Mouse (Mus musculus): ENCODE results near the gene Atp10b.
"Not testable (repeated sequence)": the region's sequence is repeated elsewhere in the genome, so short reads cannot be mapped to it uniquely, and the experiment has no call there.

Atp10b gene

DNA sequence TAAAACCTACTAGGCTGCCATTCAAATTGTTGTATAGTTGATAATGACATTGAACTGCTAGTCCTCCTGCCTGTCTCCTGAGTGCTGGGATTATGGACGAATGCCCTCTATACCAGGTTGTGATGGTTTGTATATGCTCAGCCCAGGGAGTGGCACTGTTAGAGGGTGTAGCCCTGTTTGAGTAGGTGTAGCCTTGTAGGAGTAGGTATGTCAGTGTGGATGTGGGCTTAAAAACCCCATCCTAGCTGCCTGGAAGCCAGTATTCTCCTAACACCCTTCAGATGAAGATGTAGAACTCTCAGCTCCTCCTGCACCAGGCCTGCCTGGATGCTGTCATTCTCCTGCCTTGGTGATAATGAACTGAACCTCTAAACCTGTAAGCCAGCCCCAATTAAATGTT lies at the start of gene Atp10b:
TSS of gene Atp10b (plus strand) at position 301 of the 400 bp plus-strand sequence.
- no peak for DNase-seq

DNA sequence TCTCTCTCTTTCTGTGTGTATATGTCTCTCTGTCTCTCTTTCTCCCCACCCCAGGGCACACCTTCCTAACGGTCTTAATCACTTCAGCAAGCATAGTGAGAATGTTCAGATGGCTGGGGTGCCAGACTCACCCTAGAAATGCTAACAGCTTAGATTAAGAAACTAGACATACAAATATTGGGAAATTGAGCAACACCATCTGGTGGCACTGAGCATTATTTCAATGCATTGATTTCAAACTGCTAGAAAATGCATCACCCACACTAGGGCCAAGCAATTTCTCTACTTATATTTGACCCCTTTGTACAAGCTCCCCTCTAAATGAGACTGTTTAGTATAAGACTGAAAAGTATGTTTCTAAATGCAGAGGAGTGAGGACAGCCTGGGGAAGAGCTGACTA lies 48.3 kb upstream of the Atp10b start:
- DNase-seq: no peak

DNA sequence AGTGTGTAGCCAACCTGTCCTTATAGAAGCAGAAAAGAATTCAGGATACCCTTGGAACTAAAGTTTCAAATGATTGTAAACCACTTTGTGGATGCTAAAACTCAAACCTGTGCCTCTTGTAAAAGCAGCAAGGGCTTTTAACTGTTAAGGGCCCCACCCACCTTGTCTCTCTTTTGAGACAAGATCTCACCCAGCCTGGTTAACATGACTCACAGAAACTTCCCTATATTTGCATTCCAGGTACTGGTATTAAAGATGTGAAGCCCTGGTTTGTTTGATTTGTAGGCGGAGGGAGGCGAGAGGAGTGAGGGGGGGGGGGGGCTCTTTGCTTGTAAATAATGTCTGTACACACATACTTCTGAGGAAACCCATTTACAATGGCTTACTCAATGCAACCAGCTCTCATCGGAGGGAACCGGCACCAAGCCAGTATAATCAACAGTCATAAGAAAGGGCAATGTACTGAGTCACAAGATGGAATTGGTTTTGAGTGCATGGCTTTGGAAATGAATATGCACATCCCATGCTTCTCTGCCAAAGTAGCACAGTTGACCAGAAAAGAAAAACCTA lies 23.7 kb upstream of the Atp10b start:
- DNase-seq: no peak

DNA sequence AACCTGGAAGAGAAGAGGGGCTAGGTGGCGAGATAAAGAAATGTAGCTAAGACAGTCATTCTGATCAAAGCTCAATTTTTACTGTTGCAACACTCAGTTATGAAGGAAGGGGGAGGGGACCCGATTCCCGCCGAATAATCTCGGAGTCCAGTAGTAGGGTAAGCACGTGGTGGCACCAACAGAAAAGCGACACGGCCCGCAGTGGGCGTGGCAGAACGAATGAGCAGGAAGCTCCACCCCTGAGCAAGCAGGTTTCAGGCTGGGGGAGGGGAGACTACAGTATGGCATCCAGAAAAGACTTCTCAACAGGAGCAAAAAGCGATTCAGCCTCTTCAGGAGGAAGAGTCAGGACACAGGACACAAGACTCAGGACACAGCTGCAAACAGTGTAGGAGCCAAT lies 23.1 kb upstream of the Atp10b start:
- DNase-seq: not testable (repeated sequence)

DNA sequence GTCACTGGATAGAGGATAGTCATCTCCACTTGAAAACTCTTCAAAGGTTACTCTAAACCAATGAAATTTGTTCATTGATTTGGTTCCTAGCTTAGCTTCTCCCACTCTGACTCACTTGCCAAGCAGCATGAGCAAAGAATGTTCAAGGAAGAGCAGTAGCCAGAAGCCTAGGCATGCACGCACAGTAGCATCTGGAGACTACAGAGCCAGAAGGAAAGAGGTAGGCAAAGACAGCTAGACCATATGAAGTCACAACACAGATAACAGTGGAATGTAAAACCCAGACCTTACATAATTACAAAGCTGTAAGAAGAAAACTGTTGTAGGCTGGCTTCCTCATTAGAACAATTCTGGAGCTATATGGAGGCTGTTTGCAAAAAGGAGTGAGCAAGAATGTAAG lies 8.4 kb upstream of the Atp10b start:
- DNase-seq: no peak

DNA sequence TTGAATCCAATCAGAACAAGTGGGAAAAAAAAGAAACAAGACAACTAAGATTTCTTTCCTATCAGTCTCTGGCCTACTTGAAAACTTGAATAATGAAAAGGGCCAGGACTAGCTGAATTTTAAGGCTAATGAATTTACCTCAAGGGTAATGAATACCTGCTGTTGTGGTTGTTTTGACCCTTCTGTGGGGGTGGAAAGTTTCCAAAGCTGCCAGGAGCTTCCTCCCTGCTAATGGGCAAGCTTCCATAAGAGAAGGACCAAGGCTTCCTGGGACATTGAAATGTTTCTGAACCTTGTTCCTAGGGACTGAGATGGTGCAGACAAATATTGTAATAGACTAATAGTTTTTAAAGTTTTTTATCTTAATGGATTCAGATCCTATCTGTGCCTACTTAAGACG lies 6.9 kb upstream of the Atp10b start:
- DNase-seq: no peak

DNA sequence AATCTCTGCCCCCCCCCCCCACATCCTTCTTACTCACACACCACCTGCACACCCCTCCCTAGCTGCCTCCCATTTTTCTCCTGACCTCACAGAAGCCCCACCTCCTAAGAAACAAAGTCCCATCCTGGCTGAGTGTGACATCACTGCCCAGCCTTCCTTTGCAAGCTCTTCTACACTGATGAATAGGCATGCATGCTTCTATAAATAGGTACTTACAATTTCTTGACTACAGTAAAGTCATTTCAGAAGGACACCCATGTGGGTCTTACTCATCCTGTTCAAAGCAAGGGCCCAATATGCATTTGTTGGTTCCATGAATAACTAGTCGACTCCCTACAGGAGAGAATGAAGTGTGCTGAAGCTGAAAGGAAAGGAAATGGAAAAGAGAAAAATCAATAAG lies 5.5 kb upstream of the Atp10b start:
- DNase-seq: no peak

DNA sequence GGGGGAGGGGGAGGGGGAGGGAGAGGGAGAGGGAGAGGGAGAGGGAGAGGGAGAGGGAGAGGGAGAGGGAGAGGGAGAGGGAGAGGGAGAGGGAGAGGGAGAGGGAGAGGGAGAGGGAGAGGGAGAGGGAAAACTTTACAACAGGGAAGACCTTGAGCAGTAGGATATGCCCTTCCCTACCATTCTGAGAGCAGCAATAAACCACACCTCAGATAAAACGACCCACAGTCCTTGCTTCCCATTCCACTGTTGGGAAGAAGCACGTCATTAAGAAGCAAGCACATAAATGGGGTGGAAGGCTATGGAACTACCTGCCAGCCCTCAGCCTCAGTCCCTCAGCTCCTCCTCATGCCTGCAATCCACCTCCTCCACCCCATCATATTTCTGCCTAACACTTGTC lies 4.8 kb upstream of the Atp10b start:
- DNase-seq: not testable (repeated sequence)

DNA sequence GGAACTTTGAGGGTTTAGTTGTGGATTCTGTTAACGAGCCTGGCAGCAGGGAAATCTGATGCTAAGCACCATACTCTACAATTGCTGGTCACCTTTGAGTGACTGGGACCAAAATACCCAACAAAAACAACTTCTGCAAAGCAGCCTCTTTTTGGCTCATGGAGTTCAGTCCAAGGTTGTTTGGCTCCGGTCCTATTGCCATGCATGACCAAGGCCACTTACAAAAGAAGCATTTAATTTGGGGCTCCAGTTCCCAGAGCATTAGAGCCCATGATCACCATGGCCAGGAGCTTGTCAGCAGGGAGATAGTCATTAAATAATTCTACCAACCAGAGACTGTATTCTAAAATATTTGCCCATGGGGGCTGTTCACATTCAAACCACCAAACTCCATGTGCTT lies 2.3 kb upstream of the Atp10b start:
- DNase-seq: no peak

DNA sequence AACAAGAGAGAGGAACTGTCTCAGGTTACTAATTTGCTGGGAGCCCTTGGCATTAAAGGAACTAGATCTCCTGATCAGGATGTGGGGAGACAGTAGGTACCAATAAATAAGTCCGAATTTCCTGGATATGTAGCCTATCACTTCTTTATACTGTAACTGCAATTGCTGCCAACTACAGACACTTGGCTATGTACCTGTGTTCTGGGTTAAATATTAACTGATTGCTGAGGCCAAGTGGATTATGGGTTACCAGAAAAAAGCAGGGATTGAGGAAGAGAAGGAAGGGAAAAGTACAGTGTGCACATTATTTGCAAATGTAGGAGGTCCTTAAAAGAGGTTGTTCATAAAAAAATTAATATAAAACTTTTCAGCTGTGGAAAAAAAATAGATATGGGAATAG lies 1.3 kb upstream of the Atp10b start:
- DNase-seq: no peak

DNA sequence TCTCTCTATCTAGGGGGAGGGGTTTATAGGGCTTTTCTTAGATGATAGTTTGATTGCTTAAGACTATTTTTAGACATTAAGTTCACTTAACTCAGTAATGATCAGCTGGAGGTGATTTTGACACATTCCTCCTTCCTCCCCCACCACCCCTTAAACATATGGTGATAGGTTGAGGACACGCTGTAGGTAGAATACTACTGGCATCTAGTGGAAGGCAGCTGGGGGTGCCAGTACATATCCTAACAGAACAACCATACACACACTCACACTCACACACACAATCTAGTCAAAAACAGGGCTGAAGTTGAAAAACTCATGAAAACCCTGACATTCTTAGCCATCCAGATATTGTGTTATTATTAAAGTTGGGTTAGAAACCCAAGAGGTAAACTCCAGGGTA lies 5.3 kb downstream of the Atp10b start:
- DNase-seq: no peak

DNA sequence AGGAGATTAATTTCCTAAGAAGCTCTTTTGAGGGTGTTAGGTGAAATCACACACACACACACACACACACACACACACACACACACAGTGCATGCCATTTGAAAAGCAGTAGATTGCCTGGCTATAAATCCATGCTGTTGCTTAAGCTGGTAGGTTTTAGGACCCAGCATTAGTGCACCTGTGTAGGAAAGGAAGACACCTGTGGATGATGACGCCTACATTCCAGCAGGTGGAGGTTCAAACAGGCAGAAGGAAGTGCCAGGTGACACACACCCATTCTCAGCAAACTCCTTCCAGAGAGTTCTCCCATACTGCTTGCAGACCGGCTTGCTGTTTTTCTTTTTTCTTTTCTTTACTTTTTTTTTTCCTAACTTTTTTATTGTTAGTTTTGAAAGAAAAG lies 5.7 kb downstream of the Atp10b start:
- DNase-seq: no peak

DNA sequence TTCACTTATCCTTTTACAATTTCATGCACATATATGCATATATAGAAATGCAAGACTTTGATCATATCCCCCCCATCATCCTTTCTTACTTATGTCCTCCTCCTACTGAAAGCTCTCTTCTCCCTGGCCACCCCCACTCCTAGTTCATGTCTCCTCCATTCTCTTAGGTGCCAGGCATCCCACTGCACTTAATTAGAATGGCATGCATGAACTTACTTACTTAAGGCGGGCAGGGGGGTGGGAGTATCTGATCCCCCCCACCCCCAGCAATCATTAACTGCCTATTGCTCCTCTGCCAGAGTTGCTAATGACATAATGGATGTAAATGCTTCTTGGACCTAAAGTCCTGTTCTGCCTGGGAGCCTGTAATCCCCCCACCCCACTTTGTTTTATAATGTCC lies 9.1 kb downstream of the Atp10b start:
- DNase-seq: no peak

DNA sequence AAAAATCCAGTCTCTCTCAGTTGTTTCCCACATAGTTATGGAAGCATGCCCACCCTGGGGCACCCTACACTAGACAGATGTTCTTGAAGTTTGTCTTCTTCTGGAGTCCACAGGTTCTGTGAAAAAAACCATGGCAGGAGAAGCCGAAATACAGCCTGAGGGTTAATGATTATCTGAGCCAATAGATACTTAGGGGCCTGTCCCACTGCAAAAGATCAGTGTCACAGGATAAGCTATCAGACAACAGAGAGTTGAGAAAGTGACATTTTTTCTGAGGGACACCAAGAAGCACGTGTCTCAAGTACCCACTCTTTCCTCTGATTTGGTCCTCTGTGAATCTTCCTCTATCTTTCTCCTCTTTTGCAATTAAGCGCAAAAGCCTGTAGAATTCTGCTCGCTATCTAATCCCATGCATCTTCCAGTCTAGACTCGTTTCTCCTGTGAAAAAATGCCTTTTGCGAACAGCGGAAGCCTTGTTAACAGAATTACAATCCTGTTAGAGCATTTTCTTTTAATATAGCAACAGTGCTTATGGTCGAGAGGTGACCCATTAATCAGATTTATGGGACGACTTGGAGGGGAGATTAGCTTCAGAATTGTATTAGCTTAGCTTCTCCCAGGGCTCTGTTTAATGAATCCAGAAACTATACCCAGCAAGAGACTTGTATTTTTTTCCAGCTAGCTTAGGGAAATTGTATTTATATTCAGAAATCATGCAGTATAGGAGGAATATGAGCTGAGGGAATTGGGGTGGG lies 10.7 kb downstream of the Atp10b start:
- no peak for DNase-seq

DNA sequence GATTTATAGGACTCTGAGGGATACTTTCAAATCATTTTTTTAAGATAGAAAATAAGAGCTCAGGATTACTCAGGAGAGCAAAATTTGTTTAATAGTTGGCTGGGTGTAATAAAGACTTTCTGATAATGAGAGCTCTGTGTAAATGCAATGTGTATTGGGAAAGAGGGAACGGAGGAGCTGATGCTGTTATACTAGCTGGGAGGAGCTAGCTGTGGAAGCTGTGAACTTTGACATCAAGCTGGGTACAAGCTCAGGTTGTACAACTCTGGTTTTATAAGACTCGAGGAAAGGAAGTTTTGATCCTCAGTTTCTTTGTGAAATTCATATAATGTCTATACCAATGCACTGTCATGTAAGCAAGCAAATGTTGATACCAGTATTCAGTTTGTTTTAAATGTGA lies 20.9 kb downstream of the Atp10b start:
- no peak for DNase-seq

DNA sequence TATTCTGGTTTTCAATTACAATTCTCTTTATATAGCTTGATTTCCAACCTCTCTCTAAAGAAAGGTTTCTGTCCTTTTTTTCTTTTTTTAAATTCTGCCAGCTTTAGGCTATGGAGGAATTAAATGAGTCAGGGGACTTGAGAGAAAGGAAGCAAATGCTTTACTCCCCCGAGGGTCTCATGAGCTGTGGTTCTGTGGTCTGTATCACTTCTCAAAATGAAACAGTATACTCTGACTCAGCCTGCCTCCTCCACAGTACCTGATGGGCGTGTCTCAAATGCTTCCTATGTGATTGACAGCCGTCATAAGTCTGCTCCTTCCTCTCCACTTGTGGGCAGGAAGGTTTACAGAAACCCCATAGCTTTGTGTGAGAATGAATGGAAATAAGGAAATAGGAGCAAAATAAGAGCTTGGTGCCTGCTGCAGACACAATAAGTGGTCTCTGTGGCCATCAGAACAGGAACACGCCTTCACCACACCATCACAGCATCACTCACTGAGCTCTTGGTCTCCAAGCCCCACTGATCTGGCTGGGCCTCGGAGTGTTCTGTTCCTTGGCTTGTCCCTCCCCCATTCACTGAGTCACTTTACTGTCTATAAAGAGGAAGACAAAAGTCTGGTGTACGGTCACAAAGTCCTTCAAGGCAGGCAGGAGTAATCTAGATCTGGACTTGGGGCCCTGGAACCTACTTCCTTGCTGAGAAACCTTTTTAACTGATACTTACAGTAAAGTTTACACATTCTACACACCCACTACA lies 24.9 kb downstream of the Atp10b start:
- no peak for DNase-seq

DNA sequence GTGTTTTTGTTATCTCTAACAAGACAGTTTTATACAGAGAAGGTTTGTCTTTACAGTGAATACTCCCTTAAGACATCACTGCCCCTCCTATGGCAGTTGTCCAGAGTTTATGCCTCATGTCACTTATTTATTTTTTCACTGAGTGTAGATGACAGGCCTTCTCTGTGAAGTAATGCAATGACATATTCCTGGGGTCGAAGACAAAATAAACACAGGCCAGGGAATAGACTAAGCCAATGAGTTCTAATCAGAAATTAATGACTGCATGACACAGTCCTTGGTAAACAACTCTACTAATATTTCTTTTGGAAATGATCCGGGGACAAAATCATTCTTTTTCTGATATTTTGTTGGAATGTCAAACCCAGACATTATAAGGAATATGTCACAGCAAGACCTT lies 32.7 kb downstream of the Atp10b start:
- no peak for DNase-seq

DNA sequence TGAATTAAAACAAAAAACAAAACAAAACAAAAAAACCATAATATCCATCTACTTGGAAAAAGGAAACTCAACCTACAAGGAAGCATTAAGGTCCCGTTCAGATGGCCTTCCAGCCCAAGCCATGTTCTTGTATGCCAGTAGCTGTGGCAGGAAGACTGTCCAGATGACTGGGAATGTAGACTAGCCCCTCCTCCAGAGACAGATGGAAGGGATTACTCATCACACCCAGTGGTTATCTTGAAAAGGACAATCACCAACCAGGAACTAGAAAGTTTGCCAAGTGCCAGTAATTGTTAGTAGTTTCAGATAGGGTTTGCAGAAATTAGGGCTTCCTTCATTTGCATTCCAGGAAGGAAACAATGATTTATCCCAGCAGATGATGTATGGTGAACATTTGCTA lies 33.1 kb downstream of the Atp10b start:
- DNase-seq: no peak

DNA sequence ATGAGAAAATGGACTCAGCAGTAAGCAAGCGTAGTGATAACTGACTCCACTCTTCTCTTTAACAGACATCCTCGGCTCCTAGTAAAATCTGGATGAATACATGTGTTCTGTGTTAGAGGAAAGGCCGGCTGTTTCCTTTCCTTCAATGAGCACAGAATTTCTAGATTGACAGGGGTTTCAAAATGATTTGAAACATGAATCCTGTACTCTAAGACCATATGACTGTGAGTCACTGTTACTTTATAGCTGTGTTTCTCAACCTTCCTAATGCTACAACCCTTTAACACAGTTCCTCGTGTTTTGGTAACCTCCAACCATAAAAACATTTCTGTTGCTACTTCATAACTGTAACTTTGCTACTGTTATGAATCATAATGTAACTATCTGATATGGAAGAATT lies 33.8 kb downstream of the Atp10b start:
- no peak for DNase-seq

DNA sequence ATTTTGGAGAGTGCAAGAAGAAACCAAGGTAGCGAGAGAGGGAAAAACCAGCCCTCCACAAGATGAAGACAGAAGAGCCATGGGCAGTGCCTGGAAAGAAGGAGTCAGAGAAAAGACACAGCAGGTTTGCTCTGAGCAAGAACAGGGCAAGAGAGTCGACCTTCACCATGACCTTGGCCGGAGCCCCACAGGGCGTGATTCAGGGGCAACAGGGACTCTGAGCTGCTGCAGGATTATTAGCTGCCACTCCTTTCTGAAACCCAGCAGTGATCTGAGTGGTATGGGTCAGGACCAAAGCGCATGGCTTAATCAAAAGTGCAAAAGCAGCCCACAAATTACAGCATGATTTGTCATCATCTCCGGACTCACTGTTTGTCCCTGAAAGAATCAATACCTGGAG lies 36.6 kb downstream of the Atp10b start:
- DNase-seq: no peak

DNA sequence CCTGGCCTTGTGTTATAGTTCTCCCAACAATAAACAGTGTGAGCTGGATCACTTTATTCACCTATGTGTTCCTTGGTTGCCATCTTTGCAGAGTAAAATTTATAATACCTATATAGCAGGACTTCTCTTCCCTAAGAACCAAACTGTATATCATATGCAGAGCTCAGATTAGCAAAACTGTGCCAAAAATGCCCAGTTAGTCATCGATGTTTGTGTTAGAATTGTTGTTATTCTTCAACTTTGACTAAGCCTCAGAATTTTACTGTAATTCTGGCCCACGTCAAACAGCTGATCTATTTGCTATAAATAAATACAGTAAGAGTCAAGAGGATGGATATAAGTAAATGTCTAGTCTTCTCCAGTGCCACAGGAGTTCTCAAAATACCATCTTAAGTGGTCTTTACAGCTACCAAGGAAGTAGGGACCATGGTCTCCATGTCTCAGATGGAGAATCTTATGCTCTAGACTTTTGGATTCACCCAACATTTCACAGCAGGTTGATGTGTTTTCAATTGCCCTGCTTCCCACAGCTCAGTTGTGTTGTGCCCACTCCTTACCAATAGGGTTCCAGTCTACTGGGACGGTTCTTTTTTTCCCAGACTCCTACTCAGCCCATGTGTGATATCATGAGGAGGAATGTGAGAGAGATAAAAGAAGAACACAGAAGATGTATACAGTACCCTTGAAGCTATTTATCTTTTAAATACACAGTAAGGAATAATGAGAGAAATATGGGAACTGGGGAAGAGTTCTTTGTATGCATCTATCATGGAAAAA lies 40.3 kb downstream of the Atp10b start:
- DNase-seq: no peak

DNA sequence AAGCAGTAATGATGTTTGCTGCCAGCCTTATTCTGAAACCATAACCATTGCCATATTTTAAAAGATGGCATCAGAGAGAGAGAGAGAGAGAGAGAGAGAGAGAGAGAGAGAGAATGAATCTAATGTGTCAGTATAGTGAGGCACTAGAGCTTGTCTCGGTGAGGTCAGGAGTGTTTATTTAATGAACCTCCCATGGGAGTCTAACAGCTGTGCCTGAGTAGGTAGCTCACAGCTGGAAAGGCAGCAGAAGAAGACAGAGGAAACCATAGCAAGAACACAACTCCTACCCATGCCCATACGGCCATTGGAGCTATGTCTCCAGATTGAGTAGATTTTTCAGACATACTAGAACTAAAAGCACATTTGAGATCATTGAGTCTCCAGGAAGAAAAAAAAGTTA lies 49.1 kb downstream of the Atp10b start:
- no peak for DNase-seq

DNA sequence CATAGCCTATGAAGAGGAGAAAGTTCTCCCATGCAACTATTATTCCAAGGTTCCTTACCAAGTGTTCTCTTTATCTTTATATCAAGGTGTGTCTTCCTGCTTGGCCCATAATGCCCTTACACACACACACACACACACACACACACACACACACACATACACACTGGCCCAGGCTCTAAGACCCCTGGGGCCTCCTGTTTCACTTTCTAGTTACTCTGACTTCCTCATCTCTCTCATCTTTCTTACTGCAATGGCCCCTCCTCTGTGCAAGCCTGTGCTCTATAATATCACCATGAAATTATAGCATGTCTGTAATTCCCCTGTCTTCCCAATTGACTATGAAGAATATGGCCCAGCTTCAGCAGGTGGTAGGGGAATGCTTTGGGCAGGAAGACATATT lies 49.7 kb downstream of the Atp10b start:
- no peak for DNase-seq

DNA sequence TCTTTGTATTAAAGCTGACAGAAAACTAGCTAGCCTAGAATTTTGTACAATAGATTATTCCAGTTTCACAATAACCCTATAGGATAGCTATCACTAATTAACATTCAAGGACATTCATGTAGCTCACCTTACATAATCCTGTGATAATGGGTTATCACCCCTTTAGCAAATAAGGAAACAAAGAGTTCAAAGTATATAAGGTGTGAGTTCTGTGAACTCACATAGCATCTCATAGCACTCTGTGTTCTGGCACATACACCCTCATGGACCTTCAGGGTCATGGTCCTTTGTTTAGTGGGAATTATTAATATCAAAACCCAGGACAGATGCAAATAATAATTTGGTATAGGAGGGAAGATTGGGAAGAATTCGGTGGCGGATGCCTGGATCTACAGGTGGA lies 50.4 kb downstream of the Atp10b start:
- DNase-seq: no peak
